Mouse (Mus musculus) CH12.LX (cell line): ENCODE measurements at regions not wholly inside any gene's neighbourhood (a gene's known extent, or its start where the extent isn't known, plus 50 kb on each side); places are given as distances from the start of the nearest gene placed in this dataset.

Source experiments
- DNase-seq: peaks from one replicate; pipeline ENCODE4 v3.0.0-alpha.2; 2013; ENCODE audit errors: extremely low read depth
- H3K27ac ChIP-seq: 2 replicates; pipeline ENCODE4 v1.5.1; 2012; ENCODE audit warnings: low read depth, mild to moderate bottlenecking, control low read depth, moderate library complexity; ENCODE audit not compliant: insufficient read depth
- H3K27me3 ChIP-seq: replicated peaks from 2 replicates; pipeline ENCODE3; 2012; ENCODE audit warnings: inconsistent platforms
- H3K36me3 ChIP-seq, 2 experiments: replicated peaks in 1 of 2; 2 replicates each; pipeline versions ENCODE3 to v1.6.1; 2012; ENCODE audit warnings: inconsistent platforms in 1 of 2, low read length in 1 of 2, mild to moderate bottlenecking in 1 of 2, mixed read lengths in 1 of 2, moderate library complexity in 1 of 2; ENCODE audit not compliant: control insufficient read depth in 1 of 2, insufficient read depth in 1 of 2
- H3K4me1 ChIP-seq, 2 experiments: 2 replicates each; pipeline ENCODE4 v1.6.1; 2012; ENCODE audit warnings: inconsistent platforms in 1 of 2, moderate library complexity in 1 of 2; ENCODE audit not compliant: insufficient read depth in 2 of 2, control insufficient read depth in 1 of 2
- H3K4me2 ChIP-seq: 2 replicates; pipeline ENCODE4 v1.6.1; 2012; ENCODE audit warnings: low read depth, mild to moderate bottlenecking, control low read depth; ENCODE audit not compliant: poor library complexity, insufficient read depth, severe bottlenecking
- H3K4me3 ChIP-seq, 3 experiments: fragments of 150-350 bp in 1 of 3; sonication (generic) in 1 of 3; replicated peaks in 1 of 3; 2 replicates each; pipeline versions ENCODE3 to v1.5.1; 2011 to 2012; ENCODE audit warnings: low read depth in 2 of 3, low read length in 2 of 3, mild to moderate bottlenecking in 2 of 3, moderate library complexity in 2 of 3, control low read depth in 1 of 3, improper control_type of control experiment in 1 of 3, inconsistent platforms in 1 of 3, mixed read lengths in 1 of 3; ENCODE audit not compliant: poor library complexity in 1 of 3
- H3K79me2 ChIP-seq: replicated peaks from 2 replicates; pipeline ENCODE4 v1.6.1; 2012; ENCODE audit warnings: mild to moderate bottlenecking, moderate library complexity; ENCODE audit not compliant: control insufficient read depth, poor library complexity, insufficient read depth, severe bottlenecking; ENCODE audit errors: extremely low read depth
- H3K9ac ChIP-seq: 2 replicates; pipeline ENCODE4 v1.6.1; 2012; ENCODE audit warnings: low read depth, mild to moderate bottlenecking, control low read depth, moderate library complexity; ENCODE audit not compliant: insufficient read depth
- H3K9me3 ChIP-seq: replicated peaks from 2 replicates; pipeline ENCODE3; 2012; ENCODE audit warnings: low read length, inconsistent platforms, mixed read lengths
- BHLHE40 ChIP-seq: IDR thresholded peaks from 2 replicates; pipeline ENCODE4 v1.6.1; 2011; ENCODE audit warnings: mild to moderate bottlenecking, low read depth, low read length, improper control_type of control experiment
- CHD1 ChIP-seq: IDR thresholded peaks from 2 replicates; pipeline ENCODE4 v1.6.1; 2012; ENCODE audit warnings: low read depth, low read length, improper control_type of control experiment, inconsistent platforms
- CHD2 ChIP-seq: IDR thresholded peaks from 2 replicates; pipeline ENCODE4 v1.6.1; 2011; ENCODE audit warnings: low read length, improper control_type of control experiment
- E2F4 ChIP-seq: IDR thresholded peaks from 2 replicates; pipeline ENCODE4 v1.6.1; 2011; ENCODE audit warnings: low read depth, low read length, improper control_type of control experiment; ENCODE audit not compliant: insufficient replicate concordance
- EP300 ChIP-seq: IDR thresholded peaks from 2 replicates; pipeline ENCODE4 v1.6.1; 2011; ENCODE audit warnings: low read length, improper control_type of control experiment
- ETS1 ChIP-seq: conservative IDR thresholded peaks from 2 replicates; pipeline ENCODE4 v1.6.1; 2012; ENCODE audit warnings: low read depth, mild to moderate bottlenecking, inconsistent platforms, low read length, improper control_type of control experiment, moderate library complexity
- GABPA ChIP-seq: IDR thresholded peaks from 2 replicates; pipeline ENCODE4 v1.6.1; 2012; ENCODE audit warnings: low read depth, low read length, improper control_type of control experiment, inconsistent platforms; ENCODE audit not compliant: insufficient replicate concordance
- IRF4 ChIP-seq: IDR thresholded peaks from 2 replicates; pipeline ENCODE4 v1.6.1; 2014; ENCODE audit warnings: low read depth, mild to moderate bottlenecking, inconsistent platforms, low read length, improper control_type of control experiment
- JUN ChIP-seq: IDR thresholded peaks from 2 replicates; pipeline ENCODE4 v1.6.1; 2011; ENCODE audit warnings: low read depth, mild to moderate bottlenecking, low read length, improper control_type of control experiment, moderate library complexity; ENCODE audit not compliant: insufficient read depth
- JUND ChIP-seq: conservative IDR thresholded peaks from 2 replicates; pipeline ENCODE4 v1.6.1; 2011; ENCODE audit warnings: low read depth, low read length, improper control_type of control experiment
- KAT2A ChIP-seq: IDR thresholded peaks from 2 replicates; pipeline ENCODE4 v1.6.1; 2012; ENCODE audit warnings: low read length, improper control_type of control experiment, inconsistent platforms; ENCODE audit not compliant: insufficient replicate concordance
- MAFK ChIP-seq: IDR thresholded peaks from 2 replicates; pipeline ENCODE4 v1.6.1; 2011; ENCODE audit warnings: low read length, improper control_type of control experiment; ENCODE audit not compliant: insufficient replicate concordance
- MAX ChIP-seq: IDR thresholded peaks from 2 replicates; pipeline ENCODE4 v1.6.1; 2011; ENCODE audit warnings: low read length, improper control_type of control experiment
- MAZ ChIP-seq: IDR thresholded peaks from 2 replicates; pipeline ENCODE4 v1.6.1; 2012; ENCODE audit warnings: low read depth, mild to moderate bottlenecking, inconsistent platforms, low read length, improper control_type of control experiment, moderate library complexity
- MEF2A ChIP-seq: IDR thresholded peaks from 2 replicates; pipeline ENCODE4 v1.6.1; 2014; ENCODE audit warnings: low read depth, mild to moderate bottlenecking, inconsistent platforms, low read length, improper control_type of control experiment, borderline replicate concordance
- PAX5 ChIP-seq: IDR thresholded peaks from 2 replicates; pipeline ENCODE4 v1.6.1; 2012; ENCODE audit warnings: low read length, inconsistent platforms, mixed read lengths
- POLR2A ChIP-seq: IDR thresholded peaks from 2 replicates; pipeline ENCODE4 v1.6.1; 2011; ENCODE audit warnings: low read depth, mild to moderate bottlenecking, improper control_type of control experiment, low read length
- POLR2AphosphoS2 ChIP-seq: IDR thresholded peaks from 2 replicates; pipeline ENCODE4 v1.6.1; 2011; ENCODE audit warnings: low read depth, low read length, improper control_type of control experiment
- RAD21 ChIP-seq: IDR thresholded peaks from 2 replicates; pipeline ENCODE4 v1.6.1; 2011; ENCODE audit warnings: low read depth, mild to moderate bottlenecking, low read length, improper control_type of control experiment, moderate library complexity
- SMC3 ChIP-seq: IDR thresholded peaks from 2 replicates; pipeline ENCODE4 v1.6.1; 2011; ENCODE audit warnings: low read depth, low read length, improper control_type of control experiment
- UBTF ChIP-seq: IDR thresholded peaks from 2 replicates; pipeline ENCODE4 v1.6.1; 2012; ENCODE audit warnings: low read depth, mild to moderate bottlenecking, inconsistent platforms, low read length, improper control_type of control experiment, moderate library complexity
- USF2 ChIP-seq: conservative IDR thresholded peaks from 2 replicates; pipeline ENCODE4 v1.6.1; 2011; ENCODE audit warnings: low read depth, low read length, improper control_type of control experiment
- ZC3H11A ChIP-seq: IDR thresholded peaks from 2 replicates; pipeline ENCODE4 v1.6.1; 2012; ENCODE audit warnings: low read depth, mild to moderate bottlenecking, inconsistent platforms, low read length, improper control_type of control experiment
- ZKSCAN1 ChIP-seq: IDR thresholded peaks from 2 replicates; pipeline ENCODE4 v1.6.1; 2012; ENCODE audit warnings: low read depth, inconsistent platforms, low read length, improper control_type of control experiment, borderline replicate concordance
- ZNF384 ChIP-seq: IDR thresholded peaks from 2 replicates; pipeline ENCODE4 v1.6.1; 2012; ENCODE audit warnings: low read depth, low read length, improper control_type of control experiment, inconsistent platforms
- dilution Hi-C: fragments of 300-500 bp; cut with MboI; formaldehyde crosslinking; loops from 2 replicates; pipeline ENCODE4 v1.14.3; 2020; ENCODE audit warnings: low sequenced_read_pairs; ENCODE audit not compliant: extremely low pct_unique_long_range_greater_than_20kb, extremely low pct_ligation_motif_present
- in situ Hi-C: fragments of 300-500 bp; cut with MboI; formaldehyde crosslinking; loops from 3 replicates; pipeline ENCODE4 v1.14.3; 2019; ENCODE audit warnings: low sequenced_read_pairs, low pct_ligation_motif_present, low pct_unique_long_range_greater_than_20kb, mixed read lengths

- Histone ChIP-seq H3K36me3 (no peaks in the 10 kb centered on the region), H3K4me1 (peaks cover 0 to 9% of the 10 kb centered on the region in 2 experiments; a peak in 1 of 4 replicates), H3K4me3 (no peak overlapping the region), H3K27ac (no peak overlapping the region), H3K27me3 (no peaks in the 10 kb centered on the region), H3K9me3 (no peaks in the 10 kb centered on the region), H3K4me2 (no peak overlapping the region), H3K79me2 (no peaks in the 10 kb centered on the region), H3K9ac (no peak overlapping the region)
- peak; percentile 81 for DNase-seq
- TF ChIP-seq IRF4 = peak; percentile 56
- 0 out of 2 replicates have a peak, but pooled peaks have one; percentile 30 for TF ChIP-seq MAFK
- no peak for TF ChIP-seq GABPA
- no peak for TF ChIP-seq POLR2A
- TF ChIP-seq MAZ = no peak
- no peak for TF ChIP-seq RAD21
- no peak for TF ChIP-seq POLR2AphosphoS2
- TF ChIP-seq USF2 = no peak
- TF ChIP-seq CHD2 = peak; percentile 18; the same call in 1 of the 2 replicates
- peak; percentile 44; the same call in 1 of the 2 replicates for TF ChIP-seq JUN
- no peak for TF ChIP-seq KAT2A
- TF ChIP-seq PAX5 = no peak
- no peak for TF ChIP-seq UBTF
- TF ChIP-seq ETS1 = peak; percentile 75
- no peak for TF ChIP-seq ZKSCAN1
- no peak for TF ChIP-seq MAX
- TF ChIP-seq ZNF384 = peak; percentile 22; the same call in 1 of the 2 replicates
- no peak for TF ChIP-seq SMC3
- TF ChIP-seq ZC3H11A = no peak
- peak; percentile 68; the same call in 1 of the 2 replicates for TF ChIP-seq JUND
- no peak for TF ChIP-seq E2F4
- peak; percentile 72 for TF ChIP-seq EP300
- in situ Hi-C loops (no loop called here), dilution Hi-C loops (no loop called here)
These were observed 511.9 kb upstream of the Rgmb start for GRCm38 (mm10) chr17:16342785-16343184.

GRCm38 (mm10) chr17:16339720-16340470, 509.1 kb upstream of the Rgmb start:
- in situ Hi-C loops (no loop called here), dilution Hi-C loops (no loop called here)
- H3K4me2 ChIP-seq = no peak overlapping the region

More at GRCm38 (mm10) chr17:16339720-16340470, 509.1 kb upstream of the Rgmb start:
- H3K27ac ChIP-seq = no peak overlapping the region
- no peaks in the 10 kb centered on the region for H3K36me3 ChIP-seq
- H3K27me3 ChIP-seq = no peaks in the 10 kb centered on the region
- H3K4me1 ChIP-seq = peaks cover 0 to 9% of the 10 kb centered on the region in 2 experiments; a peak in 1 of 4 replicates
- H3K9ac ChIP-seq = no peak overlapping the region
- no peak overlapping the region for H3K4me3 ChIP-seq
- TF ChIP-seq BHLHE40 (no peak), CHD1 (no peak), KAT2A (no peak), ETS1 (no peak), USF2 (no peak), MEF2A (no peak)
- DNase-seq = no peak
- H3K79me2 ChIP-seq = no peaks in the 10 kb centered on the region
- H3K9me3 ChIP-seq = no peaks in the 10 kb centered on the region
